Mouse (Mus musculus) CH12.LX (cell line): ENCODE results near the gene Pafah2. TPM values are rescaled to one million over a fixed set of nuclear protein-coding genes. Genes with fewer than 3 reads are reported as not detected.

Experiments used
- DNase-seq: peaks from one replicate; pipeline ENCODE4 v3.0.0-alpha.2; 2013; ENCODE audit errors: extremely low read depth
- H3K27ac ChIP-seq: 2 replicates; pipeline ENCODE4 v1.5.1; 2012; ENCODE audit warnings: low read depth, mild to moderate bottlenecking, control low read depth, moderate library complexity; ENCODE audit not compliant: insufficient read depth
- H3K27me3 ChIP-seq: replicated peaks from 2 replicates; pipeline ENCODE3; 2012; ENCODE audit warnings: inconsistent platforms
- H3K36me3 ChIP-seq, 2 experiments: replicated peaks in 1 of 2; 2 replicates each; pipeline versions ENCODE3 to v1.6.1; 2012; ENCODE audit warnings: inconsistent platforms in 1 of 2, low read length in 1 of 2, mild to moderate bottlenecking in 1 of 2, mixed read lengths in 1 of 2, moderate library complexity in 1 of 2; ENCODE audit not compliant: control insufficient read depth in 1 of 2, insufficient read depth in 1 of 2
- H3K4me1 ChIP-seq, 2 experiments: 2 replicates each; pipeline ENCODE4 v1.6.1; 2012; ENCODE audit warnings: inconsistent platforms in 1 of 2, moderate library complexity in 1 of 2; ENCODE audit not compliant: insufficient read depth in 2 of 2, control insufficient read depth in 1 of 2
- H3K4me2 ChIP-seq: 2 replicates; pipeline ENCODE4 v1.6.1; 2012; ENCODE audit warnings: low read depth, mild to moderate bottlenecking, control low read depth; ENCODE audit not compliant: poor library complexity, insufficient read depth, severe bottlenecking
- H3K4me3 ChIP-seq, 3 experiments: fragments of 150-350 bp in 1 of 3; sonication (generic) in 1 of 3; replicated peaks in 1 of 3; 2 replicates each; pipeline versions ENCODE3 to v1.5.1; 2011 to 2012; ENCODE audit warnings: low read depth in 2 of 3, low read length in 2 of 3, mild to moderate bottlenecking in 2 of 3, moderate library complexity in 2 of 3, control low read depth in 1 of 3, improper control_type of control experiment in 1 of 3, inconsistent platforms in 1 of 3, mixed read lengths in 1 of 3; ENCODE audit not compliant: poor library complexity in 1 of 3
- H3K79me2 ChIP-seq: replicated peaks from 2 replicates; pipeline ENCODE4 v1.6.1; 2012; ENCODE audit warnings: mild to moderate bottlenecking, moderate library complexity; ENCODE audit not compliant: control insufficient read depth, poor library complexity, insufficient read depth, severe bottlenecking; ENCODE audit errors: extremely low read depth
- H3K9ac ChIP-seq: 2 replicates; pipeline ENCODE4 v1.6.1; 2012; ENCODE audit warnings: low read depth, mild to moderate bottlenecking, control low read depth, moderate library complexity; ENCODE audit not compliant: insufficient read depth
- H3K9me3 ChIP-seq: replicated peaks from 2 replicates; pipeline ENCODE3; 2012; ENCODE audit warnings: low read length, inconsistent platforms, mixed read lengths
- CHD1 ChIP-seq: IDR thresholded peaks from 2 replicates; pipeline ENCODE4 v1.6.1; 2012; ENCODE audit warnings: low read depth, low read length, improper control_type of control experiment, inconsistent platforms
- CHD2 ChIP-seq: IDR thresholded peaks from 2 replicates; pipeline ENCODE4 v1.6.1; 2011; ENCODE audit warnings: low read length, improper control_type of control experiment
- EP300 ChIP-seq: IDR thresholded peaks from 2 replicates; pipeline ENCODE4 v1.6.1; 2011; ENCODE audit warnings: low read length, improper control_type of control experiment
- GABPA ChIP-seq: IDR thresholded peaks from 2 replicates; pipeline ENCODE4 v1.6.1; 2012; ENCODE audit warnings: low read depth, low read length, improper control_type of control experiment, inconsistent platforms; ENCODE audit not compliant: insufficient replicate concordance
- JUN ChIP-seq: IDR thresholded peaks from 2 replicates; pipeline ENCODE4 v1.6.1; 2011; ENCODE audit warnings: low read depth, mild to moderate bottlenecking, low read length, improper control_type of control experiment, moderate library complexity; ENCODE audit not compliant: insufficient read depth
- JUND ChIP-seq: conservative IDR thresholded peaks from 2 replicates; pipeline ENCODE4 v1.6.1; 2011; ENCODE audit warnings: low read depth, low read length, improper control_type of control experiment
- MAX ChIP-seq: IDR thresholded peaks from 2 replicates; pipeline ENCODE4 v1.6.1; 2011; ENCODE audit warnings: low read length, improper control_type of control experiment
- MAZ ChIP-seq: IDR thresholded peaks from 2 replicates; pipeline ENCODE4 v1.6.1; 2012; ENCODE audit warnings: low read depth, mild to moderate bottlenecking, inconsistent platforms, low read length, improper control_type of control experiment, moderate library complexity
- MEF2A ChIP-seq: IDR thresholded peaks from 2 replicates; pipeline ENCODE4 v1.6.1; 2014; ENCODE audit warnings: low read depth, mild to moderate bottlenecking, inconsistent platforms, low read length, improper control_type of control experiment, borderline replicate concordance
- MXI1 ChIP-seq: IDR thresholded peaks from 2 replicates; pipeline ENCODE4 v1.6.1; 2011; ENCODE audit warnings: mild to moderate bottlenecking, low read depth, low read length, improper control_type of control experiment
- NELFE ChIP-seq: IDR thresholded peaks from 2 replicates; pipeline ENCODE4 v1.6.1; 2011; ENCODE audit warnings: low read depth, low read length, improper control_type of control experiment
- NRF1 ChIP-seq: IDR thresholded peaks from 2 replicates; pipeline ENCODE4 v1.6.1; 2014; ENCODE audit warnings: low read depth, mild to moderate bottlenecking, inconsistent platforms, low read length, improper control_type of control experiment, moderate library complexity
- PAX5 ChIP-seq: IDR thresholded peaks from 2 replicates; pipeline ENCODE4 v1.6.1; 2012; ENCODE audit warnings: low read length, inconsistent platforms, mixed read lengths
- POLR2AphosphoS2 ChIP-seq: IDR thresholded peaks from 2 replicates; pipeline ENCODE4 v1.6.1; 2011; ENCODE audit warnings: low read depth, low read length, improper control_type of control experiment
- SIN3A ChIP-seq: IDR thresholded peaks from 2 replicates; pipeline ENCODE4 v1.6.1; 2012; ENCODE audit warnings: low read length, improper control_type of control experiment, inconsistent platforms
- USF1 ChIP-seq: IDR thresholded peaks from 2 replicates; pipeline ENCODE4 v1.6.1; 2014; ENCODE audit warnings: low read depth, mild to moderate bottlenecking, inconsistent platforms, low read length, improper control_type of control experiment
- USF2 ChIP-seq: conservative IDR thresholded peaks from 2 replicates; pipeline ENCODE4 v1.6.1; 2011; ENCODE audit warnings: low read depth, low read length, improper control_type of control experiment
- ZKSCAN1 ChIP-seq: IDR thresholded peaks from 2 replicates; pipeline ENCODE4 v1.6.1; 2012; ENCODE audit warnings: low read depth, inconsistent platforms, low read length, improper control_type of control experiment, borderline replicate concordance
- ZNF384 ChIP-seq: IDR thresholded peaks from 2 replicates; pipeline ENCODE4 v1.6.1; 2012; ENCODE audit warnings: low read depth, low read length, improper control_type of control experiment, inconsistent platforms
- dilution Hi-C: fragments of 300-500 bp; cut with MboI; formaldehyde crosslinking; loops from 2 replicates; pipeline ENCODE4 v1.14.3; 2020; ENCODE audit warnings: low sequenced_read_pairs; ENCODE audit not compliant: extremely low pct_unique_long_range_greater_than_20kb, extremely low pct_ligation_motif_present
- in situ Hi-C: fragments of 300-500 bp; cut with MboI; formaldehyde crosslinking; loops from 3 replicates; pipeline ENCODE4 v1.14.3; 2019; ENCODE audit warnings: low sequenced_read_pairs, low pct_ligation_motif_present, low pct_unique_long_range_greater_than_20kb, mixed read lengths
- polyA plus RNA-seq: library from polyadenylated mRNA; unstranded; fragments of >175 nt; gene quantifications from 2 replicates; pipeline ENCODE4 v1.2.1, GENCODE M21; 2012; ENCODE audit warnings: low read depth; ENCODE audit not compliant: insufficient read length
- total RNA-seq, 2 experiments: library from RNA; depleted of rRNA; stranded (reverse); fragments of 300-350 nt in 1 of 2; fragments of >200 nt in 1 of 2; gene quantifications; 2 replicates each; pipeline ENCODE4 v1.2.3; 2012 to 2014

Gene Pafah2
- total and polyA plus RNA-seq, 3 experiments, result 8.9 to 10.7 (median 10.4) TPM

DNA sequence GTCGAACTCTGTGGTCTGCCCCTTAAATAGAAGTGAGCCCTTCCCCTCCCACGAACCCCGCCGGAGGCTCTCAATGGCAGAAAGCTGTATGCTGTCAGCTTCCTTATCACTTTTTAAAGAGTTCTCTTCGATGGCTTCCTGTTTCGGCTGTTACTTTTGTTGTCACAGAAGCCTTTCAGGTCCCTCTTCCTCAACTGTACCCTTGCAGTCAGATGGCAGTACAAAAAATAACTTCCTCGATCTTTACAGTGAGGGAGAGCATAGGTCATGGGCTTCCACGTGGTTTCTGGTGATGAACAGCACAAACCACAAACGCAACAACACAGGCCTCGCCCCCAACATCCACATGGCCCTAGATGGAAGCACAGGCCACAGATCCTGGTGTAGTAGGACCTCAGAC is 64.2 kb downstream of the Pafah2 start:
- TF ChIP-seq MAX (no peak), EP300 (no peak), JUND (no peak), NELFE (no peak), ZKSCAN1 (no peak), MAZ (no peak), POLR2AphosphoS2 (no peak), USF2 (no peak), SIN3A (no peak), CHD1 (no peak), USF1 (no peak), PAX5 (no peak), NRF1 (no peak), ZNF384 (no peak), MXI1 (no peak), GABPA (no peak), CHD2 (no peak), MEF2A (no peak)
- peaks cover 15% of the 10 kb centered on the region for H3K27me3 ChIP-seq
- no peak overlapping the region for H3K4me2 ChIP-seq
- H3K27ac ChIP-seq, result no peak overlapping the region
- no peaks in the 10 kb centered on the region for H3K79me2 ChIP-seq
- no peaks in the 10 kb centered on the region for H3K36me3 ChIP-seq
- dilution Hi-C loops, result no loop called here
- no peak for DNase-seq
- in situ Hi-C loops, result no loop called here
- peaks cover 2 to 3% of the 10 kb centered on the region in 2 experiments; a peak in 2 of 4 replicates for H3K4me1 ChIP-seq
- H3K9me3 ChIP-seq, result peaks cover 7% of the 10 kb centered on the region
- no peak overlapping the region for H3K4me3 ChIP-seq
- no peak overlapping the region for H3K9ac ChIP-seq

DNA sequence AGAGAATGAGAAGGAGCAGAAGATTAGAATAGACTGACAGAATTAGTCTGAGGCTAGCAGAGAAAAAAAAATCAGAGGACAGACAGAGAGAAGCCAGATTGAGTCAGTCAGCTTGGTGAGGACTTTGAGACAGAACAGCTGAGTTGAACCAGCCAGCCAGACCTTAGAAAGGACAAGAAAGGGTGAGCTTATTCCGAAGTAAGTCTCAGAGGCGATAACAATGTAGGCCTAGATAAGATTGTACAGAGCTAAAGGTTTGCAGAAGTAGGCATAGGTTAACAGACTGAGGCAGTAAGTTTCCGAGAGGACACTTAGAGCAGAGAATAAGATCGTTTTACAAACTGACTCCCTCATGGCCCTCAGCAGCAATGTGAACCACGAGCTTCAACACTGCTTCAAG is 65.1 kb downstream of the Pafah2 start:
- DNase-seq, result no peak
- no peak overlapping the region for H3K4me2 ChIP-seq
- H3K79me2 ChIP-seq, result no peaks in the 10 kb centered on the region
- H3K27ac ChIP-seq, result no peak overlapping the region
- dilution Hi-C loops (no loop called here), in situ Hi-C loops (no loop called here)
- no peak for TF ChIP-seq JUN
- peaks cover 0 to 3% of the 10 kb centered on the region in 2 experiments; a peak in 2 of 4 replicates for H3K4me1 ChIP-seq
- no peaks in the 10 kb centered on the region for H3K36me3 ChIP-seq
- peaks cover 25% of the 10 kb centered on the region for H3K27me3 ChIP-seq
- H3K9ac ChIP-seq, result no peak overlapping the region
- no peak overlapping the region for H3K4me3 ChIP-seq
- H3K9me3 ChIP-seq, result peaks cover 7% of the 10 kb centered on the region
